Mouse (Mus musculus) intestine, postnatal 0 days (tissue): ENCODE data around the gene Elavl4. TPM values are rescaled to one million over a fixed set of nuclear protein-coding genes. Genes with fewer than 3 reads are reported as not detected.

Experiments
- ATAC-seq: fragments of 200-750 bp; cut with Nextera tagmentation; 2 replicates; pipeline ENCODE4 v1.8.0; 2017; ENCODE audit warnings: mild to moderate bottlenecking, moderate TSS enrichment, moderate library complexity
- H3K27ac ChIP-seq: fragments of 300-500 bp; sonication (generic); 2 replicates; pipeline ENCODE4 v1.5.1; 2014; ENCODE audit warnings: mild to moderate bottlenecking, low read depth, low read length, moderate library complexity
- H3K27me3 ChIP-seq: fragments of 300-500 bp; sonication (generic); replicated peaks from 2 replicates; pipeline ENCODE4 v1.6.1; 2014; ENCODE audit warnings: low read length, mixed read lengths; ENCODE audit not compliant: control insufficient read depth, insufficient read depth
- H3K36me3 ChIP-seq: fragments of 300-500 bp; sonication (generic); 2 replicates; pipeline ENCODE4 v1.6.1; 2014; ENCODE audit warnings: mild to moderate bottlenecking, moderate library complexity; ENCODE audit not compliant: control insufficient read depth, insufficient read depth
- H3K4me1 ChIP-seq: fragments of 300-500 bp; sonication (generic); replicated peaks from 2 replicates; pipeline ENCODE4 v1.6.1; 2014; ENCODE audit warnings: antibody characterized with exemption, low read length, mixed read lengths; ENCODE audit not compliant: control insufficient read depth, insufficient read depth
- H3K4me2 ChIP-seq: fragments of 300-500 bp; sonication (generic); replicated peaks from 2 replicates; pipeline ENCODE4 v1.6.1; 2014; ENCODE audit warnings: low read depth, mild to moderate bottlenecking, moderate library complexity
- H3K4me3 ChIP-seq: fragments of 300-500 bp; sonication (generic); 2 replicates; pipeline ENCODE4 v1.5.1; 2014; ENCODE audit warnings: low read depth, low read length
- H3K9ac ChIP-seq: fragments of 300-500 bp; sonication (generic); 2 replicates; pipeline ENCODE4 v1.6.1; 2014; ENCODE audit warnings: mild to moderate bottlenecking, low read depth, low read length
- H3K9me3 ChIP-seq: fragments of 300-500 bp; sonication (generic); 2 replicates; pipeline ENCODE4 v1.6.1; 2016; ENCODE audit warnings: mixed run types; ENCODE audit not compliant: control insufficient read depth
- CTCF ChIP-seq: sonication (generic); IDR thresholded peaks from 2 replicates; pipeline ENCODE4 v1.5.1; 2016; ENCODE audit warnings: low read depth, mild to moderate bottlenecking, control low read depth, antibody characterized with exemption, moderate library complexity
- WGBS: fragments of 180-500 bp; shearing (Covaris S2); extraction: QIAGEN DNeasy Blood & Tissue Kit; methylation state at CpG from one replicate; pipeline ENCODE4 v1.1.7; 2014; 5-methylcytosine and 5-hydroxymethylcytosine counted together
- polyA plus RNA-seq: library from polyadenylated mRNA; unstranded; fragments of >200 nt; fragmentation: Nextera tagmentation; extraction: Ambion mirVana; gene quantifications from 2 replicates; pipeline ENCODE4 v1.2.1, GENCODE M21; 2015

Gene Elavl4
- polyA plus RNA-seq, 1 experiment from 2014 or later: 30.0 TPM

DNA sequence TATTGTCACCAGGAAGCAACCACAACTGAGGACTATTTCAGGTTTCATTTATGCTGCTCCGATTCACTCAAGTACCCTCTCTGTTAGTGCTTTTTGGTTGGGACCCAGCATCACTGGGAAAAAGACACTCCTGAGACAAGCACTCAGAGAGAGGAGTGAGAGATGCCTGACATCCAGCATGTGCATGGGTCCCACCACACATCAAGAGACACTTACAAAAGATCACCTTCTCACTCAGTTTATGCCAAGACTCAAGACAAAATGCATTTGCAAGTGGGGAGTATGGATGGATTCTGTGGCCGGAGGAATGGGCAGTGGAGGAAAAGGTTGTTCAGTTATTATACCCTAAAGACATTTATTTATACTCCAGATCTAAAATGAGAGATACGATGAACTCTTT, 67.3 kb downstream of the Elavl4 start:
- H3K36me3 ChIP-seq: no peaks in the 10 kb centered on the region
- no peaks in the 10 kb centered on the region for H3K4me1 ChIP-seq
- H3K9me3 ChIP-seq: no peaks in the 10 kb centered on the region
- no peak overlapping the region for H3K4me2 ChIP-seq
- H3K27ac ChIP-seq: no peak overlapping the region
- no peaks in the 10 kb centered on the region for H3K27me3 ChIP-seq
- ATAC-seq: no peak
- H3K9ac ChIP-seq: no peak overlapping the region
- TF ChIP-seq CTCF: no peak
- 89% methylated on average over 3 of the region's 3 CpGs for WGBS
- no peak overlapping the region for H3K4me3 ChIP-seq

DNA sequence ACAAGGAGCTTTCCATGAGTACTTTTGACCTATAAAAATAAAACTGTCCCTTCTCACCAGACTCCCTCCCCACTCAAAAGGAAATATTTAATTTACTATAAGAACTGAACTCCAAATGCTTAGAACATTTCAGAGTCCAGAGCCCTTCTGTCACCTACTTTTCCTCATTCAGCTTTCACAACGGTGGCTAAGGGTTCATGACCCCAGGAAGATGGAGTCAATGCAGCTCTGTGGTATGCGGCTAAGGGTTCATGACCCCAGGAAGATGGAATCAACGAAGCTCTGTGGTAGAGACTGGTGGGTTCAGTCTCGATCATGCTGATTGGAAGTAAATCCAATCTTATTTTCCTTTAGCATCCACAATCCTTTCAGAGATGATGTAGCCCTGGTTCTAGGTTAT, 81.7 kb downstream of the Elavl4 start:
- no peak for ATAC-seq
- no peaks in the 10 kb centered on the region for H3K36me3 ChIP-seq
- no peak overlapping the region for H3K4me3 ChIP-seq
- H3K27me3 ChIP-seq: no peaks in the 10 kb centered on the region
- H3K4me2 ChIP-seq: no peak overlapping the region
- 26% methylated on average over 4 of the region's 4 CpGs for WGBS
- no peak for TF ChIP-seq CTCF
- no peaks in the 10 kb centered on the region for H3K9me3 ChIP-seq
- no peaks in the 10 kb centered on the region for H3K4me1 ChIP-seq
- H3K27ac ChIP-seq: no peak overlapping the region
- no peak overlapping the region for H3K9ac ChIP-seq

DNA sequence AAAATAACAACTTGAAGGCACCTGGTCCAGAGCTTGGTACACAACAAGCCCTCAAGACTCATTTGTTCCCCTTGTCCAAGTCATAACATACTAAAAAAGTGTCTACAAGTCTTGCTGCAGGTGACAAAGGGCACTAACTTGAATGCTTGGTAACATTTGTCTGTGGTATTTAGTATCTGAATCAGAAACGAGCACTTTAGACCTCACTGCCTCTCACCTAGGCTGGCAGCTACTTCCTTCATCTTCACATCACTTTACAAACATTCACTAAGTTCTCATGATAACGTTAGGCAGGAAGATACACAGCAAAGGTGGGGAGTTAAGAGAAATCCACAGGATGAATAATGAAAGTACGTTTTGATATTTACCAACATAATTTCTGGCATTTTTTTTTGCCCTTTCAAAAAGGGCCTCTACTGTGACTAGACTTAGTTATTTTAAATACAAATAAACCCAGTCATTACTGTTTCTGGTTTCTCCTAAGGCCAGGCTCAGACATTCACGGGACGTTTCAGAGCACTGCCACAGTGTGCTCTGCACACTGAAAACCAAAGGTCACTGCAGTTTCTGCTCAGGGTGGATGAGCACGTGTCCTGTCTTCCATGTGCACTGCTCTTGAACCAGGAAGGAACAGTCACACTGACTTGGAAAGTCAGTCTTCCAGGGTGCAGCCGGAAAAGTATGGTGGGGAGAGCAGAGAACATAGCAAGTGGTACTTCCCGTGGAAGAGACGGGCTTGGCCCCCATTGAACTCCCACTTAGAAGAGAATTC, 84.7 kb downstream of the Elavl4 start:
- Histone ChIP-seq H3K27ac (no peak overlapping the region), H3K9me3 (no peaks in the 10 kb centered on the region), H3K4me2 (no peak overlapping the region), H3K9ac (no peak overlapping the region), H3K36me3 (no peaks in the 10 kb centered on the region), H3K4me1 (no peaks in the 10 kb centered on the region), H3K4me3 (no peak overlapping the region), H3K27me3 (no peaks in the 10 kb centered on the region)
- ATAC-seq: peak; percentile 86
- no peak for TF ChIP-seq CTCF
- 38% methylated on average over 9 of the region's 9 CpGs for WGBS

DNA sequence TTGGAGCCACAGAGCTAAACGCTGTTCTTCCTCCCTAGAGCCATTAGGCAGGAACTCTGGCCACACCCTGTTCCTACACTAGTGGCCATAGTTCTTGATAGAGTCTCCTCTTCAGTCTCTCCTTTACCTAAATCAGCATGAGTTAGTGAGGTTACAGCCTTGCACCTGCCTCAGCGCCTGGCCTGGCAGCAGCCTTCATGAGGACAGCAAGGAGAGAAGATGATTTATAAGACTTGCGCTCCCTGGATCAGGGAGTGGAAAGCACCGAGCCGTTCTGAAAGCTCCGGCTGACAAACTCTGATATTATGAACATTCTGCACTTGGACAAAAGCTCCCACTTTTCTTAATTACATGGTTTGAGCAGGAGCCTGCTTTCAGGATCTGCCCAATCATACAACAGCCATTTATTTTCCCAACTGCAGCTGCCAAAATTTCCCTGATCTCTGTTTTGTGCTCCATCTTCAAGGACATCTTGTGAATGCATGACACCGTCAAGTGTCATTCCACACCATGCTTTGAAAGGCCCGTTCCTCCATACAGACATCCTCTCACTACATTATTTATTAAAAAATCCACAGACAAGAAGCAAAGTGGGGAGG, 87.3 kb downstream of the Elavl4 start:
- no peak for TF ChIP-seq CTCF
- Histone ChIP-seq H3K4me1 (no peaks in the 10 kb centered on the region), H3K27me3 (no peaks in the 10 kb centered on the region), H3K9me3 (no peaks in the 10 kb centered on the region), H3K4me3 (no peak overlapping the region), H3K27ac (no peak overlapping the region), H3K36me3 (no peaks in the 10 kb centered on the region), H3K9ac (no peak overlapping the region), H3K4me2 (no peak overlapping the region)
- no peak for ATAC-seq
- WGBS: 62% methylated on average over 8 of the region's 8 CpGs

DNA sequence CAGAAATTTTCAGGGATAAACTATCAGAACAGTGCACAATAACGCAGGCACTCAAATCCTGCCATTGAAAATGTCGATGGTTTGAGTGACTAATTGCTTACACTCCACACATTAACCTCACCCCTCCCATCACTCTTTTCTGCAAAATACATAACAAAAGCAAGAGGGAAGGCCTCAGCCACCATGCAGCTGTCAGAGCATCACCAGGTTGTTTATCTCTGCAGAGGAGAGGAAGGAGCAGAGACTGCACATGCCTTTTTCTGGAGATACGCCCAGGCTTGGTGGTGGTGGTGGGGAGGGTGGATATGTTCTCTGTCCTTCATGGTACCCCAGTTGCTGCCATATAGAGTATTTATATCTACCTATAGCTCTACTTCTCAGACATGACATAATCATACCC, 94.3 kb downstream of the Elavl4 start:
- no peak for TF ChIP-seq CTCF
- no peaks in the 10 kb centered on the region for H3K9me3 ChIP-seq
- no peak overlapping the region for H3K27ac ChIP-seq
- H3K4me3 ChIP-seq: no peak overlapping the region
- H3K9ac ChIP-seq: no peak overlapping the region
- no peak overlapping the region for H3K4me2 ChIP-seq
- H3K36me3 ChIP-seq: no peaks in the 10 kb centered on the region
- WGBS: 52% methylated on average over 3 of the region's 3 CpGs
- H3K27me3 ChIP-seq: no peaks in the 10 kb centered on the region
- ATAC-seq: no peak
- H3K4me1 ChIP-seq: no peaks in the 10 kb centered on the region

GRCm38 (mm10) chr4:110255617-110256016, 96.1 kb downstream of the Elavl4 start:
- ATAC-seq: no peak
- Histone ChIP-seq H3K36me3 (no peaks in the 10 kb centered on the region), H3K9ac (no peak overlapping the region), H3K4me1 (no peaks in the 10 kb centered on the region), H3K27ac (no peak overlapping the region), H3K9me3 (no peaks in the 10 kb centered on the region), H3K27me3 (no peaks in the 10 kb centered on the region), H3K4me2 (no peak overlapping the region), H3K4me3 (no peak overlapping the region)
- WGBS: 87% methylated on average over 4 of the region's 4 CpGs
- TF ChIP-seq CTCF: no peak
